Mouse (Mus musculus) Patski (cell line): Measurements from ENCODE around the gene Rnf123. TPM values are rescaled to one million over a fixed set of nuclear protein-coding genes. Genes with fewer than 3 reads are reported as not detected.

Experiments used
- ATAC-seq: fragments of 100-300 bp; one replicate; pipeline ENCODE4 v1.8.0; 2021
- CTCF ChIA-PET: fragments of 350-600 bp; sonication (Branson Sonifier 250); formaldehyde crosslinking; loops from one replicate; lab custom pipeline; 2022; ENCODE audit warnings: inconsistent platforms; lab: Charles Lee
- POLR2A ChIA-PET: fragments of 350-600 bp; sonication (Branson Sonifier 250); formaldehyde crosslinking; loops from one replicate; lab custom pipeline; 2022; ENCODE audit warnings: antibody characterized with exemption, inconsistent platforms; lab: Charles Lee
- DNase-seq: peaks from one replicate; pipeline ENCODE4 v3.0.0-alpha.2; 2011; ENCODE audit warnings: low read depth, low spot score
- H3K27me3 ChIP-seq: fragments of 371-371 bp; one replicate; pipeline ENCODE4 v1.5.1; 2021
- CTCF ChIP-seq: fragments of 100-300 bp; IDR thresholded peaks from one replicate; pipeline ENCODE4 v1.5.1; 2021
- in situ Hi-C: fragments of 300-500 bp; cut with MboI; formaldehyde crosslinking; loops from 3 replicates; pipeline ENCODE4 v1.11.1; 2018; ENCODE audit warnings: low pct_unique_long_range_greater_than_20kb, mixed read lengths
- polyA plus RNA-seq: library from polyadenylated mRNA; unstranded; gene quantifications from one replicate; pipeline ENCODE4 v1.2.3, GENCODE M21; 2021

Rnf123 gene
- polyA plus RNA-seq, 1 experiment from 2014 or later, result 52.2 TPM

DNA sequence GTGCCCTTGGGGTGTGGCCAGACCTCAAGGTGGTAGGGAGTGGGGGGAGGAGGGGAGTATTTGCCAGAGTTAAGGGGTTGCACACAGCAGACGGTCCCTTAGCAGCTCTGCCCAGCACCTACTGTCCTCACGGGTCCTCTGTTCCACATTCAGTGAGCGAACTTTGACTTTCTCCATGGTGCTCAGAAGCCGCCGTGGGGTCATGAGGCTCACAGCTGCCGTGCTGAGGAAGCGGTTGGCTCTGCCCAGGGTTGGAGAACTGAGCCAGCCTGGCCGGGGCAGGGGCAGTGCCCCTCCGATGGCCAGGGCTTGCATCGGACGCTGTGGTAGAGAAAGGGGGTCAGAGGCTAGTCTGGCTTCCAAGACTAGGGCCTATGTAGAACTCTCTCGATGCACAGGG is 19.8 kb downstream of the Rnf123 start:
- in situ Hi-C loops, result no loop called here
- H3K27me3 ChIP-seq, result no peaks in the 10 kb centered on the region
- TF ChIP-seq CTCF, result no peak
- POLR2A ChIA-PET, result no interaction called here
- ATAC-seq (no peak), DNase-seq (no peak)
- CTCF ChIA-PET, result interaction anchor here (1.7 kb wide), 1 partner anchor 159 kb away, joined by 5 read pairs; no protein-coding TSS in a partner anchor

- no peak for ATAC-seq
- POLR2A ChIA-PET, result no interaction called here
Measured at GRCm38 (mm10) chr9:108062142-108062541, 21.0 kb downstream of the Rnf123 start.

GRCm38 (mm10) chr9:108058291-108058690 is 24.9 kb downstream of the Rnf123 start:
- in situ Hi-C loops, result loop anchor here (5.0 kb wide), 2 partner anchors 91 to 166 kb away; no protein-coding TSS in a partner anchor
- TF ChIP-seq CTCF, result no peak
- DNase-seq (no peak), ATAC-seq (no peak)
- ChIA-PET CTCF (interaction anchor here (2.1 kb wide), 1 partner anchor 9 kb away, joined by 7 read pairs; no protein-coding TSS in a partner anchor), POLR2A (no interaction called here)
- no peaks in the 10 kb centered on the region for H3K27me3 ChIP-seq

More at GRCm38 (mm10) chr9:108062142-108062541, 21.0 kb downstream of the Rnf123 start:
- no peak for DNase-seq
- in situ Hi-C loops, result no loop called here
- no peak for TF ChIP-seq CTCF
- CTCF ChIA-PET, result no interaction called here
- H3K27me3 ChIP-seq, result no peaks in the 10 kb centered on the region

- ChIA-PET CTCF (interaction anchor here (1.0 kb wide), 1 partner anchor 11 kb away, joined by 3 read pairs; no protein-coding TSS in a partner anchor), POLR2A (no interaction called here)
- no peak for DNase-seq
Measured at GRCm38 (mm10) chr9:108057262-108057562, 25.9 kb downstream of the Rnf123 start.

DNA sequence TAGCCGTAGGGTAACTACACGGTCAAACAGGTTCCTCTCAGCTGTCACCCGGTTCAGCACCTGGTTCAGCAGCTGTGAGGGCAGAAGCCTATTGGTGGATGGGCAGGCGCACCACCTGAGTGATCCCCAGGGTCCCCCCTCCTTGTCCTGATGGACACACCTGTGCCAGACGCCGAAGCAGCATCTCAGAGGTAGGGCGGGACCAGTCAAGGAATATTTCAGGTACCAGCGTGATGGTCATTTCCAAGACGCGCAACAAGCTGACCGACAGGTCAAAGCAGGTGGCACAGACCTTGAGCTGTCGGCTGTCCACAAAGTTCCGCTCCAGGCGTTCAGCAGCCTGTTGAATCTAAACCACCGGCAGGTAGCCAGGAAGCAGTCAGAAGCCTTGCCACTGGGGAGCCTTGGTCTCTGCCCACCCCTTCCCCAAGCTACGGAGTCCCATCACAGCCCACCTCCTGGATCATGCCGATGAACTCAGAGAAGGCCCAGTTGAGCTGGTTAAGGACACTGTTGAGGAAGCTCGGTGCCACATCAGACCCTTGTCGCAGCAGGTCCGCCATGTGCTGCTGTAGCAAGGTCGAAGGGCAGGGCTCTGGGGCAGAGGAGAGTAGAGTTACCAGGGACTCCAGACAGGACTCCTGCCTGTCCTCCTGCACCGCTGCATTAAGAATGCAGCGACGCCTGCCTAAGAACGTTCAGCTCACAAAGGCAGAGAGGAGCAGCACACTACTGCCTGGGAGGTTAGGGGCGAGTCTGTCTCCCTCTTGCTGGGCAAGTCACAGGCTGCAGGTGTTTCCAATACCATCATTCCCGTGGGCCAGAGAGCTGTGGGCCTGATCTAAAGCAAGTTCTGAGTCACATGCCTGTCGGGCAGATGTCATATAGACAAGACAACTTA is 26.5 kb downstream of the Rnf123 start:
- CTCF ChIA-PET, result interaction anchor here (1.0 kb wide), 1 partner anchor 11 kb away, joined by 3 read pairs; no protein-coding TSS in a partner anchor
- ATAC-seq (no peak), DNase-seq (no peak)
- POLR2A ChIA-PET, result interaction anchor here (0.5 kb wide), 1 partner anchor 656 kb away, joined by 3 read pairs; no protein-coding TSS in a partner anchor
- TF ChIP-seq CTCF, result no peak
- no peaks in the 10 kb centered on the region for H3K27me3 ChIP-seq
- in situ Hi-C loops, result loop anchor here (5.0 kb wide), 2 partner anchors 89 to 164 kb away; no protein-coding TSS in a partner anchor

More at GRCm38 (mm10) chr9:108057262-108057562, 25.9 kb downstream of the Rnf123 start:
- TF ChIP-seq CTCF, result no peak
- no peak for ATAC-seq
- H3K27me3 ChIP-seq, result no peaks in the 10 kb centered on the region
- in situ Hi-C loops, result loop anchor here (5.0 kb wide), 2 partner anchors 90 to 165 kb away; no protein-coding TSS in a partner anchor

DNA sequence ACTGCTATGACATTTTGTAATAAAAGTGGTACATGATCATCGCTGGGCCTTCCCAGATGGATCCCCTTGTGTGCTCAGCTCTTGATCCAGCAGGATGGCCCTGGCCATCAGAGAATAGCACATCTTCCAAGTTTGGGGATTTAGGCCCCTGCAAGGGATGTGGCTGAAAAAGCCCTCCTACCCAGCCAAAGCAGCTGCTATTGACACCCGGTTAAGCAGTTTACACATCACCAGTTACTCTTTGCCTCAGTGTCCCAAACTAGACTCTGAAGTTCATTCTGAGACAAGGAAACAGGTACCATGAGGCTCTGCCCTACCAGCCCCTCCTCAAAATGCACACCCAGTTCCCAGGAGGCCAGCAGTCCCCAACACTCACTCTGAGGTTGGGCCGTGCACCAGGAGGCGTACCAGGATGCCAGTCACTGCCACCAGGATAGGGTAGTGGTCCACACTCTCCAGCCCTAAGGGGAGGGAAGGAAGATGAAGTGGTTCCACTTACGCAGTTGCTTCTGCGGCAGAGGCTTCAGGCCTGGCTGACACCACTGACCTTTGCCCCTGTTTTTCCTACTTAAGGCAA is 27.4 kb downstream of the Rnf123 start:
- ATAC-seq, result no peak
- ChIA-PET POLR2A (no interaction called here), CTCF (interaction anchor here (0.9 to 1.1 kb wide), 2 partner anchors 9 to 14 kb away, joined by 3 read pairs; no protein-coding TSS in a partner anchor)
- in situ Hi-C loops, result loop anchor here (5.0 kb wide), 2 partner anchors 88 to 163 kb away; no protein-coding TSS in a partner anchor
- no peak for DNase-seq
- H3K27me3 ChIP-seq, result no peaks in the 10 kb centered on the region
- no peak for TF ChIP-seq CTCF

- ChIA-PET CTCF (interaction anchor here (0.9 to 2.4 kb wide), 3 partner anchors 10 to 14 kb away, joined by 3 to 7 read pairs (median 3); no protein-coding TSS in a partner anchor), POLR2A (no interaction called here)
- H3K27me3 ChIP-seq, result no peaks in the 10 kb centered on the region
- ATAC-seq, result no peak
- DNase-seq, result no peak
- in situ Hi-C loops, result loop anchor here (5.0 kb wide), 2 partner anchors 88 to 163 kb away; no protein-coding TSS in a partner anchor
- TF ChIP-seq CTCF, result no peak
Measured at GRCm38 (mm10) chr9:108055061-108055460, 28.1 kb downstream of the Rnf123 start.

- POLR2A ChIA-PET, result no interaction called here
- no peak for DNase-seq
- CTCF ChIA-PET, result interaction anchor here (0.9 to 3.3 kb wide), 3 partner anchors 10 to 150 kb away, joined by 3 to 14 read pairs (median 7); no protein-coding TSS in a partner anchor
- ATAC-seq, result no peak
- TF ChIP-seq CTCF, result no peak
- H3K27me3 ChIP-seq, result no peaks in the 10 kb centered on the region
- in situ Hi-C loops, result loop anchor here (5.0 kb wide), 2 partner anchors 87 to 162 kb away; no protein-coding TSS in a partner anchor
Measured at GRCm38 (mm10) chr9:108054331-108055040, 28.7 kb downstream of the Rnf123 start.

DNA sequence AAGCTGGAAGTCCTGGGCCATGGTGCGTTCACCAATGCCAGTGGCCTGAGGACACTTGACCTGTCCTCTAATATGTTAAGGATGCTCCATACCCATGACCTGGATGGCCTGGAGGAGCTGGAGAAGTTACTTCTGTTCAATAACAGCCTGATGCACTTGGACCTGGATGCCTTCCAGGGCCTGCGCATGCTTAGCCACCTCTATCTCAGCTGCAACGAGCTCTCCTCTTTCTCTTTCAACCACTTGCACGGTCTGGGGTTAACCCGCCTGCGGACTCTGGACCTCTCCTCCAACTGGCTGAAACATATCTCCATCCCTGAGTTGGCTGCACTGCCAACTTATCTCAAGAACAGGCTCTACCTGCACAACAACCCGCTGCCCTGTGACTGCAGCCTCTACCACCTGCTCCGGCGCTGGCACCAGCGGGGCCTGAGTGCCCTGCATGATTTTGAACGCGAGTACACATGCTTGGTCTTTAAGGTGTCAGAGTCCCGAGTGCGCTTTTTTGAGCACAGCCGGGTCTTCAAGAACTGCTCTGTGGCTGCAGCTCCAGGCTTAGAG is 29.4 kb downstream of the Rnf123 start:
- H3K27me3 ChIP-seq, result no peaks in the 10 kb centered on the region
- DNase-seq (no peak), ATAC-seq (no peak)
- TF ChIP-seq CTCF, result no peak
- in situ Hi-C loops, result no loop called here
- CTCF ChIA-PET, result interaction anchor here (0.8 to 3.3 kb wide), 6 partner anchors 14 to 149 kb away, joined by 3 to 14 read pairs (median 3); no protein-coding TSS in a partner anchor
- POLR2A ChIA-PET, result no interaction called here
